Mouse (Mus musculus) heart, postnatal 10 days (tissue): ENCODE measurements around the gene Ceacam2. TPM values are rescaled to one million over a fixed set of nuclear protein-coding genes. Genes with fewer than 3 reads are reported as not detected.
"Not testable (repeated sequence)": the region's sequence is repeated elsewhere in the genome, so short reads cannot be mapped to it uniquely, and the experiment has no call there.

Source experiments
- DNase-seq, 2 experiments: peaks; one replicate each; pipeline ENCODE4 v3.0.0; 2021
- intact Hi-C: fragments of 180-260 bp; cut with DNase I; formaldehyde crosslinking; loops from one replicate; pipeline ENCODE4 v1.15.1; 2025
- total RNA-seq, 2 experiments: library from RNA; stranded (reverse); gene quantifications; 2 replicates each; pipeline ENCODE4 v1.2.3; 2021

The Ceacam2 gene
- total RNA-seq, 2 experiments from 2014 or later = 1.7 to 1.9 TPM

- DNase-seq = peak; percentile 49 to 59
- intact Hi-C loops = loop anchor here (5.0 kb wide), 1 partner anchor 111 kb away; no protein-coding TSS in a partner anchor
Measured at GRCm38 (mm10) chr7:25486186-25486585, 53.5 kb downstream of the Ceacam2 start.

DNA sequence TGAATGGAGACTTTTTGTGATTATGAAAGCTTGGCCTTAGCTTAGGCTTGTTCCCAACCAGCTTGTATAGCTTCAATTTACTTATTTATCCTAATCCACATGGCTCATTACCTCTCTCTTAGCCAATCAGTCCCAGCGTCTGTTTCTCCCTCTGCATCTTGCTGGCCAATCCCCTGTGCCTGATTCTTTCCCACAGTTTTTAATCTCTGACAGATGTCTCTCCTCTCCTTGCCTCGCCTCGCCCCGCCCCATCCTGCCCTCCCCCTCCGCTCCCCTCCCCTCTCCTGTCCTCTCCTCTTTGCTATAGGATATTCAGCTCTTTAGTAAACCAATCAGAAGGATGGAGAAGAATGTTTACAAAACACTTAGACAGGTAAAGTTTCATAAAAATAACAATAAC lies 54.6 kb downstream of the Ceacam2 start:
- intact Hi-C loops = loop anchor here (2.0 to 5.0 kb wide), 2 partner anchors 56 to 112 kb away; no protein-coding TSS in a partner anchor

GRCm38 (mm10) chr7:25483133-25483735 lies 56.4 kb downstream of the Ceacam2 start:
- intact Hi-C loops = no loop called here

More for the DNA sequence above, 54.6 kb downstream of the Ceacam2 start:
- DNase-seq = no peak

DNA sequence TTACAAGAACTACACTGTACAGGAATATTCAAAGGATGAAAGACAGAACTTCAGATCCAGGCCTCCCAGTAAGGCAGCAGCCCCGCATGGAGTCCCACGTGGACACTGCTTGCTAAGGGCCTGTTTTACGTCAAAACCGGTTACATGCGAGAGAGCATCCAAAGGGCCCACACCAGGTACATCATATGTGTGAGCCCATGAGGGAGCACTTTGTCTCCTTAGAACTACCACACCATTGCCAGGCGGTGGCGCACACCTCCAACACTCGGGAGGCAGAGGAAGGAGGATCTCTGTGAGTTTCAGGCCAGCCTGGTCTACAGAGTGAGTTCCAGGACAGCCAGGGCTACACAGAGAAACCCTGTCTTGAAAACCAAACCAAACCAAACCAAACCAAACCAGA lies 58.9 kb downstream of the Ceacam2 start:
- intact Hi-C loops, DNase-seq: not testable (repeated sequence)

More at GRCm38 (mm10) chr7:25483133-25483735, 56.4 kb downstream of the Ceacam2 start:
- DNase-seq = no peak

- intact Hi-C loops = loop anchor here (1.0 to 5.0 kb wide), 2 partner anchors 55 to 702 kb away; partner anchors contain the start of gene Ceacam10
- peak; percentile 53 to 68 for DNase-seq
Measured at GRCm38 (mm10) chr7:25479440-25479839, 60.2 kb downstream of the Ceacam2 start.

DNA sequence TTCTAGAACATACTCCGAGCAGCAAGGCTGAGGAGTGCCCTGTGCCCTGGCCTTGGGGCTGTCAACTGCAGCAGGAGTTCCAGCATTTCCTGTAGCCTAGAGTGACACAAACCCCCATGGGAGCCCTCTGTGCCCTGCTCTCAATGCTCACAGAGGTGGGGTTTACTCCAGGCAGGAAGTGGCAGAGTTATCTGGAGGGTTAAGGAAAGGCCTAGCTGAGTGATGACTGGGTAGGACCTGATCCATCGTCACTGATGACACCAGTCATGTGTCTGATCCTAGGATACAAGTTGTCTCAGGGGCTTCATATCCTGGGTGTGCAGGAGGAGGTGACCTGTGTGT lies 61.9 kb downstream of the Ceacam2 start:
- intact Hi-C loops = loop anchor here (5.0 kb wide), 1 partner anchor 700 kb away; the partner anchor contains the start of gene Ceacam10
- DNase-seq = not testable (repeated sequence)

DNA sequence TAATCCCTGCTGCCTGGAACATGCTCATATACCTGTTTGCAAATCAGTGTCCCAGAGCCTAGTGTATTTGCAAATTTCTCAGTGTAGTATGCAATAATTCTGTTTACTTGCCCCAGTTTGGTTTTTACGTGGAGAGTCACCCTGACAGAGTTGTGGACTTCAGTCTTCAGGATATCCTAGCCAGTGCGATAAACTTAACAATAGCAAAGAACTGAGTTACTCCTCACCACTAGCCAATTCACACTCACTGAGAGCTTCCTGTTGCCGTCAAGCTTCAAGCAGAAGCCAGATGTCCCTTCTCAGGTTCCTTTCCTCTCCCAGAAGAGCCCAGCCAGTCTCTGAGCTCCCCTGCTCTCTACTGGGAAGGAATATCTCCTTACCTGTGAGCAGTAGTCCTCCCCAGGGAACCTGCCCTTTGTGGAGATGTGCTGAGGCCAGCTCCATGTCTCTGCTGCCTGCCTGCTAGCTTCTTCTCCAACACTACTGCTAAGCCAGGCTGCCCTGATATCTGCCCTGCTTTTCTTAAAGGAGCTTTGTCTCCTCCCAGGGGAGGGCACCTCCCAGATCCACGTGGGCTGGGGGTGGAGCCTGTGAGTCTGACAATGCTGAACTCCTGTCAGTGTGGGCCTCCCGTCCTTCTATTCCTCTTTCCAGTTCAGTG lies 62.4 kb downstream of the Ceacam2 start, which contains the start of gene Ceacam1:
TSS of gene Ceacam1 (minus strand) at position 513 of the 661 bp plus-strand sequence.
- intact Hi-C loops = loop anchor here (5.0 kb wide), 1 partner anchor 700 kb away; the partner anchor contains the start of gene Ceacam10
- DNase-seq = peak; percentile 54 to 67

DNA sequence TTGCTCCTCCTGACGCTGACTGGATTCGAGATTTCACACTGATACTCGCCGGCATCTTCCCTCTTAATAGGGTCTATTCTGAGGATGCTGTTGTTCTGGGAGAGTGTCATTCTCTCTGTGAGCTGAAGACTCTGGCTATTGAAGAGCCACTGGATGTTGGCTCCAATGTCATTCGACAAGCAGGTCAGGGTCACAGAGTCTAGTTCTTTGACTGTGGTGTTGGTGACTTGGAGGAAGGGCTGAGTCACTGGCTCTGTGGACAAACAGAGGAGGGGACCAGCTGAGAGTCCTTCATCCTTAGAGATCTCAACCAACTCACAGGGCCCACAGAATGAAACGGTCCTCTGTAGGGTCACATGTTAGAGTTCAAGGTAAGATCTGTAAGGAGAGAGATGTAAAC lies 67.8 kb downstream of the Ceacam2 start:
- DNase-seq, intact Hi-C loops: not testable (repeated sequence)

Other genes with a start within 250 kb of the Ceacam2 start
- 10 to 100 TPM; 12.8 to 16.0 TPM for gene Pafah1b3, start 241.9 kb downstream of the Ceacam2 start, total RNA-seq
- gene Prr19, start 238.4 kb downstream of the Ceacam2 start, total RNA-seq = not detected
- not detected for gene Tmem145, start 233.8 kb downstream of the Ceacam2 start, total RNA-seq
- 10 to 100 TPM; 28.8 to 29.9 TPM for gene Megf8, start 222.7 kb downstream of the Ceacam2 start, total RNA-seq
- gene Cnfn, start 170.1 kb downstream of the Ceacam2 start, total RNA-seq = not detected
- gene Lipe, start 141.1 kb downstream of the Ceacam2 start, total RNA-seq = 10 to 100 TPM; 50.2 to 67.2 TPM
- gene Cxcl17, start 127.0 kb downstream of the Ceacam2 start, total RNA-seq = not detected
- gene Ceacam1, start 62.3 kb downstream of the Ceacam2 start, total RNA-seq = 10 to 100 TPM; 15.0 to 15.6 TPM
- gene Erich4, start 76.0 kb upstream of the Ceacam2 start, total RNA-seq = not detected
- gene Dmac2, start 79.6 kb upstream of the Ceacam2 start, total RNA-seq = 10 to 100 TPM; 52.4 to 52.9 TPM
- 1 to 10 TPM; 3.1 to 6.0 TPM for gene B3gnt8, start 86.8 kb upstream of the Ceacam2 start, total RNA-seq
- gene Bckdha, start 119.1 kb upstream of the Ceacam2 start, total RNA-seq = 100 to 1,000 TPM in 1 of 2 experiments, 10 to 100 TPM in 1; 94.3 to 104 TPM
- gene Exosc5, start 119.3 kb upstream of the Ceacam2 start, total RNA-seq = 10 to 100 TPM; 17.9 to 20.6 TPM
- not detected for gene Tmem91, start 135.3 kb upstream of the Ceacam2 start, total RNA-seq
- gene B9d2, start 140.9 kb upstream of the Ceacam2 start, total RNA-seq = 10 to 100 TPM; 12.3 to 14.3 TPM
- gene Tgfb1, start 147.1 kb upstream of the Ceacam2 start, total RNA-seq = 10 to 100 TPM; 43.6 to 45.5 TPM
- gene Ccdc97, start 179.2 kb upstream of the Ceacam2 start, total RNA-seq = 10 to 100 TPM; 48.9 to 51.9 TPM
- gene Hnrnpul1, start 214.9 kb upstream of the Ceacam2 start, total RNA-seq = 100 to 1,000 TPM; 117 to 119 TPM
- 100 to 1,000 TPM; 113 to 139 TPM for gene Axl, start 248.8 kb upstream of the Ceacam2 start, total RNA-seq